22 mouse cellular contexts compared by ENCODE assay signal in genomic region chr2:66797493-66797892, GRCm38 (mm10). TPM values are rescaled to one million over a fixed set of nuclear protein-coding genes. Genes with fewer than 3 reads are reported as not detected.
DNase-seq lines count a peak whose midpoint lies in the region; ATAC-seq and TF ChIP-seq lines count a peak whose summit lies in the region.
"Had no signal": no experiment of that assay in that cellular context is flagged by ENCODE, and none has a peak within 500 bp of the region (broad histone marks: within the 10 kb centered on the region; RNA-seq: fewer than 3 reads in every experiment).

No protein-coding gene starts in this region.

- intact Hi-C loops in heart, postnatal 14 days (cut with DNase I): no loop called here

- H3K4me3 ChIP-seq in heart, embryonic 12.5 days: no peak overlapping the region
- no peak overlapping the region for H3K4me3 ChIP-seq in kidney, postnatal 0 days (replicated peaks; ENCODE audit: low read depth, low read length)
- no peak overlapping the region for H3K4me3 ChIP-seq in heart, embryonic 15.5 days
- H3K4me3 ChIP-seq: embryonic facial prominence, embryonic 10.5 days; forebrain, embryonic 13.5 days; heart, embryonic 13.5 days; hindbrain, embryonic 15.5 days had no signal

- H3K9me3 ChIP-seq in heart, embryonic 12.5 days (replicated peaks): no peaks in the 10 kb centered on the region
- H3K9me3 ChIP-seq in kidney, postnatal 0 days (replicated peaks; ENCODE audit: low read length): no peaks in the 10 kb centered on the region
- H3K9me3 ChIP-seq in heart, embryonic 15.5 days (replicated peaks): no peaks in the 10 kb centered on the region
- H3K9me3 ChIP-seq: embryonic facial prominence, embryonic 10.5 days; forebrain, embryonic 13.5 days; heart, embryonic 13.5 days; hindbrain, embryonic 15.5 days had no signal

- H3K9ac ChIP-seq in heart, embryonic 12.5 days: no peak overlapping the region
- no peak overlapping the region for H3K9ac ChIP-seq in kidney, postnatal 0 days (ENCODE audit: low read depth, low read length)
- no peak overlapping the region for H3K9ac ChIP-seq in heart, embryonic 15.5 days
- H3K9ac ChIP-seq: forebrain, embryonic 13.5 days; forebrain, postnatal 0 days; heart, embryonic 13.5 days; hindbrain, embryonic 15.5 days had no signal

- no peak for ATAC-seq in heart, embryonic 12.5 days (ENCODE audit: insufficient number of reproducible peaks, low FRiP score)
- ATAC-seq in kidney, postnatal 0 days (replicated peaks; ENCODE audit: low FRiP score, low read depth): no peak
- peak; percentile 58; the same call in 1 of the 2 replicates for ATAC-seq in heart, embryonic 15.5 days (replicated peaks; ENCODE audit: insufficient number of reproducible peaks, insufficient read depth, low FRiP score, low read depth)
- no peak for ATAC-seq in activated CD4-positive, CD25-positive, alpha-beta regulatory T cell, adult 4 months
- ATAC-seq: forebrain, embryonic 13.5 days; forebrain, postnatal 0 days; intestine, embryonic 16.5 days; Patski had no signal

- H3K36me3 ChIP-seq in heart, embryonic 12.5 days: no peaks in the 10 kb centered on the region
- no peaks in the 10 kb centered on the region for H3K36me3 ChIP-seq in kidney, postnatal 0 days (ENCODE audit: insufficient read depth, low read length)
- H3K36me3 ChIP-seq in heart, embryonic 15.5 days: no peaks in the 10 kb centered on the region
- H3K36me3 ChIP-seq: embryonic facial prominence, embryonic 10.5 days; heart, embryonic 13.5 days; hindbrain, embryonic 15.5 days had no signal

- WGBS in heart, embryonic 12.5 days: 26% methylated on average over 1 of the region's 1 CpGs
- WGBS in kidney, postnatal 0 days: 60% methylated on average over 1 of the region's 1 CpGs
- WGBS in heart, embryonic 15.5 days: 25% methylated on average over 1 of the region's 1 CpGs

- H3K27me3 ChIP-seq in heart, embryonic 12.5 days (replicated peaks): no peaks in the 10 kb centered on the region
- H3K27me3 ChIP-seq in kidney, postnatal 0 days (ENCODE audit: insufficient read depth, low read length): no peaks in the 10 kb centered on the region
- no peaks in the 10 kb centered on the region for H3K27me3 ChIP-seq in heart, embryonic 15.5 days
- H3K27me3 ChIP-seq: forebrain, embryonic 13.5 days; heart, embryonic 13.5 days; hindbrain, embryonic 15.5 days had no signal

- H3K27ac ChIP-seq in heart, embryonic 12.5 days (ENCODE audit: poor library complexity, severe bottlenecking): no peak overlapping the region
- no peak overlapping the region for H3K27ac ChIP-seq in kidney, postnatal 0 days
- no peak overlapping the region for H3K27ac ChIP-seq in heart, embryonic 15.5 days
- H3K27ac ChIP-seq: embryonic facial prominence, embryonic 10.5 days; forebrain, embryonic 13.5 days; heart, embryonic 13.5 days; hindbrain, embryonic 15.5 days had no signal

- TF ChIP-seq CTCF in kidney, postnatal 0 days (IDR thresholded peaks at IDR 0.05; ENCODE audit: low read depth): no peak

- no peak overlapping the region for H3K4me2 ChIP-seq in heart, embryonic 12.5 days
- no peak overlapping the region for H3K4me2 ChIP-seq in kidney, postnatal 0 days (ENCODE audit: low read length)
- H3K4me2 ChIP-seq in heart, embryonic 15.5 days: no peak overlapping the region
- H3K4me2 ChIP-seq: forebrain, embryonic 13.5 days; heart, embryonic 13.5 days; hindbrain, embryonic 15.5 days had no signal

- no peaks in the 10 kb centered on the region for H3K4me1 ChIP-seq in heart, embryonic 12.5 days (replicated peaks)
- H3K4me1 ChIP-seq in kidney, postnatal 0 days (replicated peaks; ENCODE audit: insufficient read depth, low read length): no peaks in the 10 kb centered on the region
- H3K4me1 ChIP-seq in heart, embryonic 15.5 days (replicated peaks): peaks cover 5% of the 10 kb centered on the region; the same call in 1 of the 2 replicates
- H3K4me1 ChIP-seq: embryonic facial prominence, embryonic 10.5 days; forebrain, embryonic 13.5 days; hindbrain, embryonic 15.5 days had no signal

- DNase-seq in heart, adult 18-20 months: peak; percentile 58 to 73
- peak; percentile 13 for DNase-seq in kidney, postnatal 0 days (ENCODE audit: low spot score)
- DNase-seq in kidney, adult 9 months: no peak
- DNase-seq in heart, postnatal 14 days: peak; percentile 4 to 12
- no peak for DNase-seq in thymus, postnatal 10 days (ENCODE audit: low spot score in 2 of 2)
- DNase-seq: adrenal gland, adult 8-10 months; adrenal gland, postnatal 36 days; cerebellum, adult 2 months; cerebellum, postnatal 10 days; forebrain, postnatal 0 days; gastrocnemius, postnatal 36 days; kidney, adult 2 months had no signal

RNA-seq across cellular contexts. Expression of gene Scn7a, which starts 12.8 kb away (rescaled TPM):
- total RNA-seq in heart, adult 18-20 months (2021): 1 to 10 TPM; 8.9 to 10.0 TPM
- polyA plus RNA-seq in heart, embryonic 12.5 days (2016; fragmentation: Nextera tagmentation; extraction: Ambion mirVana): 0.98 and 1.2 TPM in 2 replicates
- 2.2 and 2.5 TPM in 2 replicates for polyA plus RNA-seq in kidney, postnatal 0 days (2015; fragmentation: Nextera tagmentation; extraction: Ambion mirVana)
- polyA plus RNA-seq in heart, embryonic 15.5 days (2015; fragmentation: Nextera tagmentation; extraction: Ambion mirVana): 1.6 and 2.0 TPM in 2 replicates
- total RNA-seq in heart, postnatal 14 days (2021): 10 to 100 TPM in 1 of 2 experiments, 1 to 10 TPM in 1; 8.5 to 11.9 TPM
- under 1 TPM in 1 of 2 experiments, not detected in 1; 0.04 TPM for polyA plus RNA-seq in activated CD4-positive, CD25-positive, alpha-beta regulatory T cell, adult 4 months (2017; shearing (Covaris generic))
- total RNA-seq: MEL had no signal
- polyA plus RNA-seq: Patski had no signal

Comparison
In these comparisons a context has a peak if more than half of its experiments do, and no peak if none do; other contexts are left out.
1. DNase-seq: peak in heart, adult 18-20 months (2 of 2), kidney, postnatal 0 days (single experiment) and heart, postnatal 14 days (2 of 2); none in kidney, adult 9 months (single experiment) and thymus, postnatal 10 days (0 of 2).